Mouse (Mus musculus) intestine, embryonic 14.5 days (tissue): ENCODE results near the gene Atp6v1g2. TPM values are rescaled to one million over a fixed set of nuclear protein-coding genes. Genes with fewer than 3 reads are reported as not detected.
A peak's percentile ranks its signal among the peaks of the same experiment; 100 is the strongest.

Experiments used
- ATAC-seq: fragments of 200-750 bp; cut with Nextera tagmentation; replicated peaks from 2 replicates; pipeline ENCODE4 v1.8.0; 2017; ENCODE audit warnings: low read depth, moderate number of reproducible peaks, moderate TSS enrichment, moderate library complexity; ENCODE audit not compliant: low FRiP score, low TSS enrichment
- DNase-seq: peaks from one replicate; pipeline ENCODE4 v3.0.0-alpha.2; 2018; ENCODE audit warnings: low spot score
- H3K27ac ChIP-seq: fragments of 300-500 bp; sonication (generic); 2 replicates; pipeline ENCODE4 v1.5.1; 2014; ENCODE audit warnings: low read depth, mild to moderate bottlenecking, control low read depth
- H3K27me3 ChIP-seq: fragments of 300-500 bp; sonication (generic); replicated peaks from 2 replicates; pipeline ENCODE4 v1.6.1; 2014; ENCODE audit warnings: low read length, control low read depth; ENCODE audit not compliant: control insufficient read depth, insufficient read depth
- H3K36me3 ChIP-seq: fragments of 300-500 bp; sonication (generic); 2 replicates; pipeline ENCODE4 v1.6.1; 2014; ENCODE audit warnings: low read length, control low read depth; ENCODE audit not compliant: control insufficient read depth, insufficient read depth
- H3K4me1 ChIP-seq: fragments of 300-500 bp; sonication (generic); replicated peaks from 2 replicates; pipeline ENCODE4 v1.6.1; 2014; ENCODE audit warnings: low read length, control low read depth, mixed read lengths; ENCODE audit not compliant: control insufficient read depth, insufficient read depth
- H3K4me2 ChIP-seq: fragments of 300-500 bp; sonication (generic); 2 replicates; pipeline ENCODE4 v1.6.1; 2014; ENCODE audit warnings: low read length
- H3K4me3 ChIP-seq: fragments of 300-500 bp; sonication (generic); 2 replicates; pipeline ENCODE4 v1.5.1; 2014; ENCODE audit warnings: low read depth, low read length, control low read depth, mixed read lengths
- H3K9ac ChIP-seq: fragments of 300-500 bp; sonication (generic); 2 replicates; pipeline ENCODE4 v1.6.1; 2014; ENCODE audit warnings: mild to moderate bottlenecking, low read length
- H3K9me3 ChIP-seq: fragments of 300-500 bp; sonication (generic); 2 replicates; pipeline ENCODE4 v1.6.1; 2016; ENCODE audit warnings: low read length, control low read depth; ENCODE audit not compliant: control insufficient read depth
- WGBS: fragments of 180-500 bp; shearing (Covaris S2); extraction: QIAGEN DNeasy Blood & Tissue Kit; methylation state at CpG from one replicate; pipeline ENCODE4 v1.1.7; 2014; 5-methylcytosine and 5-hydroxymethylcytosine counted together
- polyA plus RNA-seq: library from polyadenylated mRNA; unstranded; fragments of >200 nt; fragmentation: Nextera tagmentation; extraction: Ambion mirVana; gene quantifications from 2 replicates; pipeline ENCODE4 v1.2.1, GENCODE M21; 2014

The Atp6v1g2 gene
- polyA plus RNA-seq, 1 experiment from 2014 or later, result 5.8 TPM

DNA sequence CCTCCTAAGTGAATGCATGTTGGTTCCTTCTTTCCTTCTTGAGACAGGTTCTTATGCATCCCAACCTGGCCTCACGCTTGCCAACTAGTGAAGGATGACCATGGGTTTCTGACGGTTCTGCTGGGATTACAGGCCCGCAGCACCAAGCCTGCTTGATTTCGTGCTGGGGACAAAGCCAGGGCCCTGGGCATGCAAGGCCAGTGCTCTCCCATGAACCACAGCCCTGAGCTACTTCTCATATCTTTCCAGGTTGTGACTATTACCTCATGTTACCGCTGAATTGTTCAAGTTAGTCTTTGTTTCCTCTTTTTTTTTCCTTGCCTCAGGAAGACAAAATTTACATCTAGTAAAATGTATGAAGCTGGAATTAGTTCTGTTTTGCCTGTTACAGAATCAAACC is 40.5 kb upstream of the Atp6v1g2 start:
- no peaks in the 10 kb centered on the region for H3K9me3 ChIP-seq
- H3K36me3 ChIP-seq, result no peaks in the 10 kb centered on the region
- no peak overlapping the region for H3K9ac ChIP-seq
- H3K4me2 ChIP-seq, result no peak overlapping the region
- DNase-seq (no peak), ATAC-seq (no peak)
- 87% methylated on average over 5 of the region's 5 CpGs for WGBS
- H3K4me1 ChIP-seq, result peaks cover 19% of the 10 kb centered on the region; the same call in 1 of the 2 replicates
- H3K4me3 ChIP-seq, result no peak overlapping the region
- peaks cover 23% of the 10 kb centered on the region for H3K27me3 ChIP-seq
- H3K27ac ChIP-seq, result no peak overlapping the region

GRCm38 (mm10) chr17:35193881-35194843 is 39.3 kb upstream of the Atp6v1g2 start, which contains the start of gene Ltb:
Gene Ltb, plus strand, starts transcription at chr17:35194439.
- 48% methylated on average over 28 of the region's 28 CpGs for WGBS
- Histone ChIP-seq H3K36me3 (no peaks in the 10 kb centered on the region), H3K9ac (no peak within 1 kb of the TSS), H3K27ac (no peak within 1 kb of the TSS), H3K4me2 (peak within 1 kb of the TSS; percentile 60), H3K4me3 (peak within 1 kb of the TSS; percentile 26), H3K4me1 (peaks cover 19% of the 10 kb centered on the region; the same call in 1 of the 2 replicates), H3K9me3 (no peaks in the 10 kb centered on the region), H3K27me3 (peaks cover 23% of the 10 kb centered on the region)
- DNase-seq (no peak), ATAC-seq (no peak)

GRCm38 (mm10) chr17:35194844-35195630 is 38.4 kb upstream of the Atp6v1g2 start:
- Histone ChIP-seq H3K9ac (no peak overlapping the region; the same call in 1 of the 2 replicates), H3K4me3 (peak overlapping the region; percentile 26), H3K4me1 (peaks cover 19% of the 10 kb centered on the region; the same call in 1 of the 2 replicates), H3K4me2 (peak overlapping the region; percentile 60), H3K9me3 (no peaks in the 10 kb centered on the region), H3K27ac (no peak overlapping the region), H3K27me3 (peaks cover 29% of the 10 kb centered on the region), H3K36me3 (no peaks in the 10 kb centered on the region)
- WGBS, result 36% methylated on average over 19 of the region's 19 CpGs
- ATAC-seq, result no peak
- DNase-seq, result no peak

DNA sequence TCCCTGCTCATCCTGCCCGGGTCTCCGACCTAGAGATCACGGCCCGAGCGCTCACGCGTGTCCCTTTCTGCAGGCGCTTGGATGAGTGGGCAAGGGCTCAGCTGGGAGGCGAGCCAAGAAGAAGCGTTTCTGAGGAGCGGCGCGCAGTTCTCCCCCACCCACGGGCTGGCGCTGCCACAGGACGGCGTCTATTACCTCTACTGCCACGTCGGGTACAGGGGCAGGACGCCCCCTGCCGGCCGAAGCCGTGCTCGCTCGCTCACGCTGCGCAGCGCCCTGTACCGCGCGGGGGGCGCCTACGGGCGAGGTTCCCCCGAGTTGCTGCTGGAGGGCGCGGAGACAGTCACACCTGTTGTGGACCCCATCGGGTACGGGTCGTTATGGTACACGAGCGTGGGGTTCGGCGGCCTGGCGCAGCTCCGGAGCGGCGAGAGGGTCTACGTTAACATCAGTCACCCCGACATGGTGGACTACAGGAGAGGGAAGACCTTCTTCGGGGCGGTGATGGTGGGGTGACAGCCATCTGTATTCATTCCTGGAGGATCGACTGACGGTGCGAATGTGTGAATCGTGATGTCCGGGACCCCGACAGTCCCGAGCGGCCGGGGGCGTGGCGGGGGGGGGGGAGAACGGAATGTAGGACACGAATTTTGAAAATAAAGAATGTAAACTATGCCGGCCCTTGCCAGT is 37.7 kb upstream of the Atp6v1g2 start:
- Histone ChIP-seq H3K9ac (no peak overlapping the region; the same call in 1 of the 2 replicates), H3K36me3 (no peaks in the 10 kb centered on the region), H3K4me3 (peak overlapping the region; percentile 26), H3K27ac (no peak overlapping the region), H3K27me3 (peaks cover 31% of the 10 kb centered on the region), H3K4me1 (peaks cover 19% of the 10 kb centered on the region; the same call in 1 of the 2 replicates), H3K9me3 (no peaks in the 10 kb centered on the region), H3K4me2 (peak overlapping the region; percentile 60)
- ATAC-seq (peak; percentile 77), DNase-seq (peak; percentile 88)
- 1% methylated on average over 64 of the region's 66 CpGs for WGBS

GRCm38 (mm10) chr17:35196321-35196641 is 37.2 kb upstream of the Atp6v1g2 start:
- peak overlapping the region; percentile 60 for H3K4me2 ChIP-seq
- H3K9me3 ChIP-seq, result no peaks in the 10 kb centered on the region
- 32% methylated on average over 9 of the region's 9 CpGs for WGBS
- H3K9ac ChIP-seq, result no peak overlapping the region; the same call in 1 of the 2 replicates
- 0 out of 2 replicates have a peak, but pooled peaks have one; percentile 12 for ATAC-seq
- H3K27ac ChIP-seq, result no peak overlapping the region
- H3K4me3 ChIP-seq, result peak overlapping the region; percentile 26
- no peak for DNase-seq
- peaks cover 19% of the 10 kb centered on the region; the same call in 1 of the 2 replicates for H3K4me1 ChIP-seq
- H3K36me3 ChIP-seq, result no peaks in the 10 kb centered on the region
- peaks cover 36% of the 10 kb centered on the region for H3K27me3 ChIP-seq

- ATAC-seq, result no peak
- Histone ChIP-seq H3K27ac (no peak overlapping the region), H3K4me1 (peaks cover 19% of the 10 kb centered on the region; the same call in 1 of the 2 replicates), H3K9ac (no peak overlapping the region), H3K4me3 (no peak overlapping the region), H3K4me2 (no peak overlapping the region), H3K27me3 (peaks cover 42% of the 10 kb centered on the region), H3K36me3 (no peaks in the 10 kb centered on the region), H3K9me3 (no peaks in the 10 kb centered on the region)
- WGBS, result 35% methylated on average over 5 of the region's 6 CpGs
- no peak for DNase-seq
Observed at GRCm38 (mm10) chr17:35197126-35197525, 36.3 kb upstream of the Atp6v1g2 start.

DNA sequence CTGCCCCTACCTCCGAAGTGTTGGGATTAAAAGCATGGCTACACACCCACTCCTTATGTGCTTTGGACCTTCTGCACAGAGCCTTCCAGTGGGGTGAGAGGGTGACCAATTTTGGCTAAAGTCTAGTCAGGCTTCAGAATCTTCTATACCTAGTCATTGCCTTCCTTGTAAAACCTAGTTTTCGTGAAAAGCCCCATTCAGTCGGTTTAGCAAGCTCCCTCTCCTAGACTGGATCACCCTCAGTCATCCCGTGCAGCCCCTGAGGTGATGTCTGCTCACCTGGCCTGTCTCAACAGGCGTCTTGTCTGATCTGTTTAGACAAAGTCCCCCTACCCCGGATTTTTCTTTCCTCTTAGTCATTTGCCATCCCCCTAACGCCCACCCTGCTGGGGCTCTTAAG is 35.4 kb upstream of the Atp6v1g2 start:
- DNase-seq (no peak), ATAC-seq (no peak)
- H3K4me3 ChIP-seq, result no peak overlapping the region
- no peak overlapping the region for H3K27ac ChIP-seq
- H3K4me1 ChIP-seq, result peaks cover 19% of the 10 kb centered on the region; the same call in 1 of the 2 replicates
- H3K4me2 ChIP-seq, result no peak overlapping the region
- 54% methylated on average over 7 of the region's 7 CpGs for WGBS
- H3K36me3 ChIP-seq, result no peaks in the 10 kb centered on the region
- no peak overlapping the region for H3K9ac ChIP-seq
- no peaks in the 10 kb centered on the region for H3K9me3 ChIP-seq
- peaks cover 42% of the 10 kb centered on the region for H3K27me3 ChIP-seq

DNA sequence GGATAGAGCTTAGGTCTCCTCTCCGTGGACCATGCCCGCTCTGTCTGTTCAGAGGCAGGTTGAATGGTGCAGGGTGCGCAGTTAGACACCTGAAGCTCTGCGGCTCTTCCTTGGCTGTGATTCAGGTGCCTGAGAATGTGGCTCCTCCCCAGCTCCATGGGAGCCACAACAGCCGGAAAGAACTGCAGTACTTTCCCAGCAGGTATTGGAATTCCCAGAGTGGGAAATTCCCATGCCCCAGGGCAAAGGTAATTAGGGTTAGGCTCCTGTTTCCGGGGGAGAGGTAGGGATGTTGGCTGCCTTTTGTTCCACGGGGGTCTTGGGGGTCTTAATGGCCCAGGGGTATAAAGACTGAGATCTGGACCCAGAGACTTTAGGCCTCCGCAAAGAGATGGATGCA is 34.5 kb upstream of the Atp6v1g2 start:
- H3K4me3 ChIP-seq, result no peak overlapping the region
- H3K9me3 ChIP-seq, result no peaks in the 10 kb centered on the region
- H3K4me1 ChIP-seq, result peaks cover 17% of the 10 kb centered on the region; the same call in 1 of the 2 replicates
- H3K27ac ChIP-seq, result no peak overlapping the region
- DNase-seq (no peak), ATAC-seq (no peak)
- H3K4me2 ChIP-seq, result no peak overlapping the region
- no peaks in the 10 kb centered on the region for H3K36me3 ChIP-seq
- 32% methylated on average over 8 of the region's 8 CpGs for WGBS
- H3K9ac ChIP-seq, result no peak overlapping the region
- peaks cover 46% of the 10 kb centered on the region for H3K27me3 ChIP-seq
